Mouse (Mus musculus) skeletal muscle tissue, adult 2 months (tissue): ENCODE data around the gene Chp2.
"Not testable (repeated sequence)": the region's sequence is repeated elsewhere in the genome, so short reads cannot be mapped to it uniquely, and the experiment has no call there.

Experiments
- DNase-seq: peaks from one replicate; pipeline ENCODE4 v3.0.0-alpha.2; 2012; ENCODE audit warnings: low read depth, low spot score

Gene Chp2

DNA sequence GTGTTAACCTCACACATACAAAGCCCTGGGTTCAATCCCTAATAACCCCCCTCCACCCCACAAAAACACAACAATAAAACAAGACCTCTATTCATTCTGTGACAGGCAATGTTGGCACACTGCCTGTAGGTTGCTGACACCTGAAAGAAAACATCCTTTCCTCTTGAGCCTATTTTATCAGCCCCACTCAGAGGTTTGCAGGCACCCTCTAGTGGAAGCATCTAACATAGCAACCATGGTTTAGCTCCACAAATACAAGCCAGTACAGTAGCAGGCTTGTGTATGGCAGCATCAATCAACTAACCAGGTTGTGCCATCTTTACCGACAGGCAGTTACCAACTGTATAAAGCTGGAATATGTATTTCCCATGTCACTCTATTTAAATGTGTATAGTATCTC is 23.0 kb downstream of the Chp2 start:
- DNase-seq: no peak

DNA sequence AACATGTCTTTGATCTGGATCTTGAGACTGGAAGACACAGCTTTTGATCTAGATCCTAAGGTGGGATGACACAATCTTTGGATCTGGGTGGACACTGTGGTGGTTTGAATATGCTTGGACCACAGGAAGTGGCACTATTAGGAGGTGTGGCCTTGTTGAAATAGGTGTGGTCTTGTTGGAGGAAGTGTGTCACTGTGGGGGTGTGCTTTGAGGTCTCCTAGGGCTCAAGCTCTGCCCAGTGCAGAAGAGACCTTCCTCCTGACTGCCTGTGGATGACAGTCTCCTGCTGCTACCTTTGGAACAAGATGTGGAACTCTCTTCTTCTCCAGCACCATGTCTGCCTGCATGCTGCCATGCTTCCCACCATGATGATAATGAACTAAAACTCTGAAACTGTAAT is 23.4 kb downstream of the Chp2 start:
- not testable (repeated sequence) for DNase-seq

DNA sequence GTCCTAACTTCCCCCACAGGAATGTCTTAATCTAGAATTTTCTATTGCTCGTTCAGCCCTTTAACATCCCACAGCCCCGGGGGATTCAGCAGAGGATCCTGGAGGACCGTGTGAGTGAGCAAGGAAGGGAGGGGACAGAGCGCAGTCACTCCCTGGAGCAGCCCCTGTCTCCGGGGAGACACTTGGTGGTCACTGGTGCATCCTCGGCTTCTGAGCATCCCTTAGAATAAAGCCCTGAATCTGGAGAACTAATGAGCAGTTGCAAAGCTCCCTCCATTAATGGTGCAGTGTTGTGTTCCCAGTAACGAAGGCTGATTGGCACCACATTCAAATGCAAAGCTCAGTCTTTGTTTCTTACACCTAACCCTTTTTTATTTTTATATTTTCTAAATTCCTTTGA is 24.9 kb downstream of the Chp2 start:
- no peak for DNase-seq

DNA sequence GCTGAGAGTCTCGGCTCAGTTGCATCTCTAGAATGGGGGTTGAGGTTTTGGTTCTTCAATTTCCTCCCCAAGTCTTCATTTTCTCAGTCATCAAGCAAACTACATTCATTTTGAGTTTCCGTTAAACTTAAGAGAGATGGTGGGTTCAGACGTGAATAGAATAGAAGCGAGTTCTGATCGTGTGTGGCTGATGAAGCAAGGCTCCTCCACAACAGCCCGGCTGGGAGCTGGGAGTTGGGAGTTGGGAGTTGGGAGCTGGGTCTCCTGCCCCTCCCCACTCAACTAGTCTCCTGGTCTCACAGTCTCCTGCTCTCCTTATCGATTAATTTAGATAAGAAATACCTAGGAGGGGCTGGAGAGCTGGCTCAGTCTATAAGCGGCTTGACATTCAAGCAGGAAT is 25.3 kb downstream of the Chp2 start:
- DNase-seq: no peak

DNA sequence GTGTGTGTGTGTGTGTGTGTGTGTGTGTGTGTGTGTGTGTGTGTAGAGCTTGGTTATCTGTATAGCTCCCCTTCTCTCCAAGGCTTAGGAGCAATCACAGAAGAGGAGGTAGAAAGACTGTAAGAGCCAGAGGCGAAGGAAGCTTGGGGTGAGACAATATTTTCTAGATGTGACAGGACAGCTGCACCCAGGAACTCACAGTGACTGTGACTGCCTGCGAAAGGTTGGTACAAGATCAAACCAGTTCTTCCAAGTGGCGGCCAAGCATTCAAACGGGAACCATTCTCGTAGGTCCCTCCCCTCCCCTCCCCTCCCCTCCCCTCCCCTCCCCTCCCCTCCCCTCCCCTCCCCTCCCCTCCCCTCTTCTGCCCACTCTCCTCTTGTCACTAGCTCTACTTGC is 26.7 kb downstream of the Chp2 start:
- DNase-seq: no peak

DNA sequence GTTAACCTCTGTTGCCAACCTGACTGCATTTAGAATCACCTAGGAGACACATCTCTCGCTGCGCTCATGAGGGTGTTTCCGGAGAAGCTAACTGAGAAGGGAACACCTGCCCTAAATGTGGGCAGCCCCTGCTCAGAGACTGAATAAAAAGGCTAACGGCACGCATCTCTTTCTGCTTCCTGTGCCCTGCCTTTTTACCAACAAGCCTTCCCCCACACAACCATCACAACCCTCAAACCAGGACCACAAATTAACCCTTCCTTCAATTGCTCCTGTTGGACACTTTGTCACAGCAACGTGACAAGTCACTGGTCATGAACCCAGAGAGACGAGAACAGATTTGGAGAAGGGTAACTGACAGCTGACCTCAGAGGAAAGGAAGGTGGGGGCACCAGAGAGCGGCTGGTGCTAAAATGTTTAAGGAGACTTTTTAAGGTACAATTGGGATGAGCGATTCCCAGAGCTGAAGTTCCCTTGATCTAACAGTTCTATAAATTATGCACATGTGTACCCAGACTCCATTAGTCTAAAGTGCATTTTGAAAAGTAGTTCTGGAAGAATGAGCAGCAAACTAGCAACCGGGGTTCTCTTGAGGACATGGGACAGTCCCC is 28.1 kb downstream of the Chp2 start:
- no peak for DNase-seq

DNA sequence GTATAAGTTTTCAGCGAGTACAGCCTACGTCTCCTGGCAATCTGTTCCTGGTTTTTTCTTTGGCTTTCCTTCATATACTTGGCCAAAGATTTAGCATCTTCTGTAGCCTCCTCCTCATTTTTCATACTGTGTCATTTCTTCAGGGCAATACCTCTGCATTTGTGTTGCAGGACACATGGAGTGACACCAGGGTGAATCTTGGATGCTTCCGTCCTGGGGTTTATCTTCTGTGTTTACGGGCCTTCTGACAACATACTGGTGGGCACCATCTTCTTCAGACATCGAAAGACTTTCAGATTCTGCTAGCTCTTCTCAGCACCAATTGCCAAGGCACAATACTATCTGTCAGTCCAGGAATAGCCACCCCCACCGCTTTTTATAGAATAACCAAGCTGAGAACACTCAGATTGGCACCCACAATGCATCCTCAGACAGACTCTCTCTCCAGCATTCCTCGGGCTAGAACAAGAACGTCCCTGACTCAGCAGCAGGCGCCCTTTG is 30.1 kb downstream of the Chp2 start:
- DNase-seq: no peak

DNA sequence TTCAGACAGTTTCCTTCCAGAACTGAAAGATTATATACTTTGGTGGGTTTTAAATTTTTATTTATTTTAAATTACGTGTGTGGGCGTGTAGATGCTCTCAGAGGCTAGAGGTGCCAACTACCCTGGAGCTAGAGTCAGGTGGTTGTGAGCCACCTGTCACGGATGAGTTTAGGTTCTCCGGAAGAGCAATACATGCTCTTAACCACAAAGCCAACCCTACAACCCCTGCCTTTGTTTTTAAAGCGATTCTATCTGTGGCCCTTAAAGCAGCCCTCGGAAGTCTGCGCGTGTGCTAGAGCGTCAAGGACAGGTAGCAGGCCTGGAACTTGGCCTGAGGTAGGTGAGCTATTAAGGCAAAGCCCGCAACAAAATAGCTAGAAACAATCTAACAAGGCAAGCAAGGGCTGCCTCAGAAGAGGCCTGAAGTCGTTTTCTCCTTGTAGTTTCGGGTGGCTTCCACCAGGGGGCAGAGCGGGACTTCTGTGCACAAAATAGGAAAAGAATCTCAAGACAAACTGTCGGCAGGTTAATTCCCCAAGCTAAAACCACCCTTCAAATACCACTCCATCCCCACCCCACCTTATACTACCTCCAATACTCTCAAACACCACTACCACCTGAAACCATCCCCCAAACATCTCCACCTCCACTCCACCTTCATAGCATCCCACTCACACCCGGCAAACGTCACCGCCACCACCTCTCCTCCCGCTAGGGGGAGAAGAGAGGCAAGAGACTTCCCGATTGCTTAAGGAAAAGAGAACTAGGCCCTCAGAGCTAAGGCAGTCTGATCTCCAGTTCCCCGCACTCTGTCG is 32.1 kb downstream of the Chp2 start:
- peak; percentile 30 for DNase-seq

DNA sequence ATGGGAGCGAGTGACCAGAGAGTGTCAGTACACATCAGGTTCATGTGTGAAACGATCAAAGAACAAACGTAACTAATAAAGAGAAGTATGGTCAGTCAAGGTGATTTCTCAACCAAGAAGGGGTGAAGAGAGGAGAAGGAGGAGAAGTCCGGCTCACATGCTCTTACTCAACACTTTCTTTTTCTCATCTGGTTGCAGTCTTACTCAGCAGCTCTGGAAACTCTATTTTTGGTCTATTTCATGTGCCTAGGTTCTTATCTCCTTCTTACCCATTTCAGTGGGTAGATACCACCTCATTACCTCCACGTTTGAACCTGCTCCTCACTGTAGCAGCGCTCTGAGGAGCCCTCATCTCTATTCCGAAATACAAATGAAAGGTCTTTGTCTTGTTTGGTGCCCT is 37.4 kb downstream of the Chp2 start:
- DNase-seq: no peak

DNA sequence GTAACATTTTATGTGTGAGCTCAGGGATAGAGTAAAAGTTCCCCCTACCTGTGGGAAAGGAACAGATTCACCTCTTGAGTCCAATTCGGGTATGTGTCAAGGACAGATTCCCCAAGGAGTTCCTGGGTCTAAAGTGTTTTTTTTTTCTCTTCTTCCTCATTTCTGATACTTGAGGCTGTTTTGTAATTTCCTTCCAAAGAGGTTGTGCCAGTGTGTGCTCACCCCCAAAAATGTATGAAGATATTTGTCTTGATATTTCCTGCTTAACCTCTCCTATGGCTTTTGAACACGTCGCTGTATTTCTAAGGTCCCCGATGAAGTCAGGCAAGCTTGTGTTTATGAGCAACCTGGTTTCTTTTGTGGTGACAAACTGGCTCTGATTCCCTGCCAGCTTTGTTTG is 39.2 kb downstream of the Chp2 start:
- DNase-seq: no peak

DNA sequence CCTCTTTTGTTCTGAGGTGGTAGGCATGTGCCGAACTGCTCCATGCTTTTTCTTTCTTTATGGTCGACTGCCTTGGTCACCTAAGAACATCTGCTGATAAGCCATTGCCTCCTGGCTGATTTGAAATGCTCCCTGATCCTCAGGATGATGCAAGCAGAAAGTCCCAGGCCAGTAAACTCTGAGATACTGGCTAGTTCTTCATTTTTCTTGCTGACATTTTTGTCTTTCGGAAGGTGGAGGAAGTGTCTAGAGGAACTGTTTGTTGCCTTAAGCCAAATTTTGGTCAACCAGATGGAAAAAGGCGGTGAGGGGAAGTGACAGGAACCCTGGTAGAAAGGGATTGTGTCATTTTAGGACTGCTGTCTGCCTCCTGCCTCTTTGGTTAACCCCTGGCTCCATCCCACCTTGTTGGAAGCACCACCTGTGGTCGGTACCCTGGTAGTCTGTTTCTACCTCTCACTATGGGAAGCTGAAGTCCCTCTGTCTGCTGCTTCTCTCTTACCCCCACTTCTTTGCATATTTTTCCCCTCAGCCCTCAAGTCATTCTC is 40.8 kb downstream of the Chp2 start:
- DNase-seq: peak; percentile 26

DNA sequence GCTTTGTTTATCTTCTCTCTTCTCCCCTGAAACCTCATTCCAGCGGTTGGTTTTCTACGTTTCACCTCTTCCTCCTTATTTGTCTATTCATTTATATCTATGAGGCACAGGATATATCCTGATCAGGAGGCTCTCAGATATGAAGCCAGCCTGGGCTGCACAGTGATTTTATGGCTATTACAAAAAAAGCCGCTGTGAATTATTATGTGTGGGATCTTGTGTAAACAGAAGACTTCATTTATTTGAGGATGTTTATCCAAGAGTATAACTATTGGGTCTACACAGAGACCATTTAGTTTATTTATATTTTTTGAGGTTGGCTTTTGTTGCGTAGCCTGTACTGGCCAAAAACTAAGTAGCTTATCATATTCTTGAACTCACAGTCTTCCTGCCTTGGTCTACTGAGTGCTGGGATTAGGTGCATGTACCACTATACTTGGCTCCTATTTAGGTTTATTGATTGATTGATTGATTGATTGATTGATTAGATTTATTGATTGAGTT is 49.7 kb downstream of the Chp2 start:
- no peak for DNase-seq

DNA sequence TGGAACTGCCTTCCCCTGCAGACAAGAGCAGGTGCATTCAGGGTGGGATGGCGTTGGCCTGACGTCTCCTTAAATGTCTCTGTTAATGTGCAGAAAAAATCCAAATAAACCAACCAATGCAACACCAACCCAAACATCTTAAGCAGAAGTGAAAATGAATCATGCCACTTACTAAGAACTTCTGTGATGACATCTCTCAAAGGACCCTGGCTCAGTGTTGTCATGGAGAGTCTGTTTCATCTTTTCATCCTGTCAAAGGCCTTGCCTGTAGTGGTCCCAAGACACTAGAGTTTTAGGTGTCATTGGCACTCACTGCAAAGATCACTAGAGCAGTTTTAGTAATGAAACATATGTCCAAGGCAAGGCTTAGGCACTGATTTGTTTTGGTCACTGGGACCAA is 53.0 kb downstream of the Chp2 start:
- DNase-seq: no peak
